Mouse (Mus musculus) G1E (cell line): ENCODE results near the gene Ggt5.

Experiments used
- CTCF ChIP-seq: IDR thresholded peaks from 2 replicates; pipeline ENCODE4 v1.5.1; 2012; ENCODE audit warnings: low read depth, low read length, inconsistent platforms, mixed read lengths
- GATA1 ChIP-seq: IDR thresholded peaks from 2 replicates; pipeline ENCODE4 v1.6.1; 2012; ENCODE audit warnings: borderline replicate concordance, low read length, inconsistent platforms, mixed read lengths
- GATA2 ChIP-seq: IDR thresholded peaks from 2 replicates; pipeline ENCODE4 v1.6.1; 2012; ENCODE audit warnings: low read depth, low read length, inconsistent platforms, borderline replicate concordance
- POLR2AphosphoS5 ChIP-seq: IDR thresholded peaks from 2 replicates; pipeline ENCODE4 v1.6.1; 2012; ENCODE audit warnings: low read depth, low read length, inconsistent platforms; ENCODE audit not compliant: insufficient replicate concordance

DNA sequence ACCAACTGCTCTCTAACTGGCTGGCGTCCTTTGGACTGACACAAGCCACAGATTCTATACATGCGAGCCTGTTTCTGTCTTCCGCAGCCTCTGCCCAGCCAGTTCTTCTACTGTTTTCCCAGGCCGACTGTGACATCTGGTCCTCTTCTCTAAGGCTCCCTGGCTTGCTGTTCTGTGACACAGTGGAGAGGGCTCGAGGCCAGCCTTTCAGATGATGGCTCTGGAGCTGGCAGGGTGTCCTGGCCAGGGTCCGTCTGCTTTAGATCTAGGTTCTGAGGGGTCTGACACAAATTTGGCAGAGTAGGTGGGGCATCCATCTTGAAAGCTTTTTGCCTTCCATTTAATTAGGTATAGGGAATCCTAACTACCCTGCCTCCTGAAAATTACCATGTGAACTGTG is 72.2 kb downstream of the Ggt5 start:
- no peak for TF ChIP-seq CTCF
- no peak for TF ChIP-seq POLR2AphosphoS5
- no peak for TF ChIP-seq GATA1
- TF ChIP-seq GATA2: no peak
